Mouse (Mus musculus) adrenal gland, postnatal 10 days (tissue): Measurements from ENCODE around the gene F2rl3. TPM values are rescaled to one million over a fixed set of nuclear protein-coding genes. Genes with fewer than 3 reads are reported as not detected.

ENCODE experiments used
- DNase-seq: peaks from one replicate; pipeline ENCODE4 v3.0.0; 2021; ENCODE audit warnings: mixed read lengths
- total RNA-seq, 2 experiments: library from RNA; stranded (reverse); gene quantifications; 2 replicates each; pipeline ENCODE4 v1.2.3; 2021

The F2rl3 gene
- total RNA-seq, 2 experiments from 2014 or later: 3.2 to 6.1 TPM

- DNase-seq: no peak
Measured at GRCm38 (mm10) chr8:72765696-72766095, 4.0 kb downstream of the F2rl3 start.

GRCm38 (mm10) chr8:72766777-72767176 is 5.1 kb downstream of the F2rl3 start:
- DNase-seq: no peak

GRCm38 (mm10) chr8:72777797-72778196 is 16.1 kb downstream of the F2rl3 start:
- DNase-seq: no peak

- DNase-seq: no peak
Measured at GRCm38 (mm10) chr8:72780644-72781043, 19.0 kb downstream of the F2rl3 start.

GRCm38 (mm10) chr8:72801583-72801982 is 39.9 kb downstream of the F2rl3 start:
- DNase-seq: no peak

- DNase-seq: no peak
Measured at GRCm38 (mm10) chr8:72812690-72813089, 51.0 kb downstream of the F2rl3 start.

Other genes with a start within 250 kb of the F2rl3 start
- gene Med26, start 213.6 kb upstream of the F2rl3 start, total RNA-seq: 10 to 100 TPM; 10.1 to 10.2 TPM
- 10 to 100 TPM; 95.5 to 97.2 TPM for gene Smim7, start 190.8 kb upstream of the F2rl3 start, total RNA-seq
- 10 to 100 TPM; 25.7 to 71.4 TPM for gene Tmem38a, start 189.8 kb upstream of the F2rl3 start, total RNA-seq
- gene Nwd1, start 115.2 kb upstream of the F2rl3 start, total RNA-seq: under 1 TPM; 0.51 to 0.73 TPM
- gene Sin3b, start 38.6 kb upstream of the F2rl3 start, total RNA-seq: 100 to 1,000 TPM; 186 to 194 TPM